Comparison of ENCODE assay signal across 9 mouse cellular contexts in genomic region chr15:99056332-99056731, GRCm38 (mm10). TPM values are rescaled to one million over a fixed set of nuclear protein-coding genes. Genes with fewer than 3 reads are reported as not detected.
DNase-seq lines count a peak whose midpoint lies in the region; ATAC-seq and TF ChIP-seq lines count a peak whose summit lies in the region.
"Had no signal": no experiment of that assay in that cellular context is flagged by ENCODE, and none has a peak within 500 bp of the region (broad histone marks: within the 10 kb centered on the region; RNA-seq: fewer than 3 reads in every experiment).

No protein-coding gene starts in this region.

- WGBS in hindbrain, embryonic 11.5 days, result 5% methylated on average over 14 of the region's 14 CpGs

- peaks cover 13% of the 10 kb centered on the region for H3K4me1 ChIP-seq in hindbrain, embryonic 11.5 days (replicated peaks; ENCODE audit: control insufficient read depth, insufficient read depth, low read length)

- no peak overlapping the region for H3K9ac ChIP-seq in hindbrain, embryonic 11.5 days (ENCODE audit: low read depth, low read length)

- peak overlapping the region; percentile 7; the same call in 1 of the 2 replicates for H3K4me2 ChIP-seq in hindbrain, embryonic 11.5 days (replicated peaks; ENCODE audit: low read depth, low read length)

- H3K27me3 ChIP-seq in hindbrain, embryonic 11.5 days (ENCODE audit: control insufficient read depth, insufficient read depth, low read length), result peaks cover 63% of the 10 kb centered on the region

- no peak for ATAC-seq in hindbrain, embryonic 11.5 days (ENCODE audit: low FRiP score)
- ATAC-seq in inflammation-experienced regulatory T-cells, adult 6 months, result no peak

- intact Hi-C loops in left cerebral cortex, adult 2 months (cut with DNase I), result no loop called here
- intact Hi-C loops in left cerebral cortex, postnatal 14 days (cut with DNase I), result no loop called here

- peak; percentile 62 for TF ChIP-seq CTCF in left cerebral cortex, adult 2 months (IDR thresholded peaks at IDR 0.05)

- no peaks in the 10 kb centered on the region for H3K36me3 ChIP-seq in hindbrain, embryonic 11.5 days (ENCODE audit: control insufficient read depth, insufficient read depth, low read length)

- no peak overlapping the region for H3K4me3 ChIP-seq in left cerebral cortex, adult 2 months
- H3K4me3 ChIP-seq in hindbrain, embryonic 11.5 days (ENCODE audit: low read depth, low read length), result peak overlapping the region; percentile 31; the same call in 1 of the 2 replicates

- no peak overlapping the region for H3K27ac ChIP-seq in left cerebral cortex, adult 2 months
- no peak overlapping the region for H3K27ac ChIP-seq in hindbrain, embryonic 11.5 days (ENCODE audit: low read depth, low read length)

- no peak for DNase-seq in left cerebral cortex, adult 2 months (ENCODE audit: extremely low spot score in 1 of 2, low spot score in 2 of 2)
- DNase-seq in left cerebral cortex, postnatal 14 days (ENCODE audit: low spot score in 2 of 2), result no peak
- peak; percentile 56 for DNase-seq in c-Kit-negative CD71-positive TER-119-positive erythroid progenitor cells, embryonic 14.5 days (ENCODE audit: low read depth, low spot score)
- peak; percentile 64 for DNase-seq in hindbrain, embryonic 11.5 days (ENCODE audit: low spot score)
- peak; percentile 33 for DNase-seq in lung, postnatal 10 days
- peak; percentile 58 to 83 for DNase-seq in spleen, postnatal 4 days (ENCODE audit: low spot score in 2 of 2)
- no peak for DNase-seq in urinary bladder, postnatal 14 days (ENCODE audit: low spot score)

- no peaks in the 10 kb centered on the region for H3K9me3 ChIP-seq in hindbrain, embryonic 11.5 days (ENCODE audit: control insufficient read depth, low read length)

RNA-seq across cellular contexts. Expression of gene Prph, which starts 1.4 kb away (rescaled TPM):
- total RNA-seq in left cerebral cortex, adult 2 months (2021), result under 1 TPM; 0.91 to 0.97 TPM
- total RNA-seq in left cerebral cortex, postnatal 14 days (2021), result 1 to 10 TPM; 1.7 to 6.2 TPM
- 17.2 and 20.9 TPM in 2 replicates for polyA plus RNA-seq in hindbrain, embryonic 11.5 days (2014; fragmentation: Nextera tagmentation; extraction: Ambion mirVana)
- not detected for polyA plus RNA-seq in inflammation-experienced regulatory T-cells, adult 6 months (2017; shearing (Covaris generic))

RNA-seq across cellular contexts. Expression of gene Troap, which starts 18.0 kb away (rescaled TPM):
- under 1 TPM in 1 of 2 experiments, not detected in 1; 0.72 TPM for total RNA-seq in left cerebral cortex, adult 2 months (2021)
- 1 to 10 TPM; 1.0 to 1.1 TPM for total RNA-seq in left cerebral cortex, postnatal 14 days (2021)
- polyA plus RNA-seq in hindbrain, embryonic 11.5 days (2014; fragmentation: Nextera tagmentation; extraction: Ambion mirVana), result 19.1 and 22.9 TPM in 2 replicates
- polyA plus RNA-seq in inflammation-experienced regulatory T-cells, adult 6 months (2017; shearing (Covaris generic)), result 1 to 10 TPM in 2 of 3 experiments, under 1 TPM in 1; 0.92 to 9.3 (median 1.1) TPM

RNA-seq across cellular contexts. Expression of gene Tuba1c, which starts 26.6 kb away (rescaled TPM):
- total RNA-seq in left cerebral cortex, adult 2 months (2021), result 10 to 100 TPM; 56.1 to 61.4 TPM
- total RNA-seq in left cerebral cortex, postnatal 14 days (2021), result 100 to 1,000 TPM; 129 to 142 TPM
- 93.2 and 95.2 TPM in 2 replicates for polyA plus RNA-seq in hindbrain, embryonic 11.5 days (2014; fragmentation: Nextera tagmentation; extraction: Ambion mirVana)
- 100 to 1,000 TPM in 1 of 3 experiments, 10 to 100 TPM in 2; 70.4 to 203 (median 83.7) TPM for polyA plus RNA-seq in inflammation-experienced regulatory T-cells, adult 6 months (2017; shearing (Covaris generic))

RNA-seq across cellular contexts. Expression of gene C1ql4, which starts 31.3 kb away (rescaled TPM):
- total RNA-seq in left cerebral cortex, adult 2 months (2021), result not detected
- total RNA-seq in left cerebral cortex, postnatal 14 days (2021), result not detected
- 10.2 and 12.4 TPM in 2 replicates for polyA plus RNA-seq in hindbrain, embryonic 11.5 days (2014; fragmentation: Nextera tagmentation; extraction: Ambion mirVana)
- polyA plus RNA-seq in inflammation-experienced regulatory T-cells, adult 6 months (2017; shearing (Covaris generic)), result not detected
- total RNA-seq: heart, adult 18-20 months had no signal

RNA-seq across cellular contexts. Expression of gene Dnajc22, which starts 36.6 kb away (rescaled TPM):
- under 1 TPM in 1 of 2 experiments, not detected in 1; 0.21 TPM for total RNA-seq in left cerebral cortex, adult 2 months (2021)
- not detected for total RNA-seq in left cerebral cortex, postnatal 14 days (2021)
- 1.2 and 3.3 TPM in 2 replicates for polyA plus RNA-seq in hindbrain, embryonic 11.5 days (2014; fragmentation: Nextera tagmentation; extraction: Ambion mirVana)
- polyA plus RNA-seq in inflammation-experienced regulatory T-cells, adult 6 months (2017; shearing (Covaris generic)), result not detected

Comparison
In these comparisons a context has a peak if more than half of its experiments do, and no peak if none do; other contexts are left out.
1. DNase-seq: peak in c-Kit-negative CD71-positive TER-119-positive erythroid progenitor cells, embryonic 14.5 days (single experiment), hindbrain, embryonic 11.5 days (single experiment), lung, postnatal 10 days (single experiment) and spleen, postnatal 4 days (2 of 2); none in left cerebral cortex, adult 2 months (0 of 2), left cerebral cortex, postnatal 14 days (0 of 2) and urinary bladder, postnatal 14 days (single experiment).